Mouse (Mus musculus) liver, embryonic 16.5 days (tissue): Measurements from ENCODE around the gene Tead3. TPM values are rescaled to one million over a fixed set of nuclear protein-coding genes. Genes with fewer than 3 reads are reported as not detected.
"Not testable (repeated sequence)": the region's sequence is repeated elsewhere in the genome, so short reads cannot be mapped to it uniquely, and the experiment has no call there.

Experiments used
- ATAC-seq: fragments of 200-750 bp; cut with Nextera tagmentation; 2 replicates; pipeline ENCODE4 v1.8.0; 2017; ENCODE audit warnings: low read depth, mild to moderate bottlenecking, moderate number of reproducible peaks, moderate library complexity
- H3K27ac ChIP-seq: fragments of 300-500 bp; sonication (generic); 2 replicates; pipeline ENCODE4 v1.5.1; 2014; ENCODE audit warnings: mild to moderate bottlenecking, low read length
- H3K27me3 ChIP-seq: fragments of 300-500 bp; sonication (generic); 2 replicates; pipeline ENCODE4 v1.6.1; 2014; ENCODE audit warnings: low read depth, low read length, mixed read lengths; ENCODE audit not compliant: control insufficient read depth, insufficient read depth
- H3K36me3 ChIP-seq: fragments of 300-500 bp; sonication (generic); 2 replicates; pipeline ENCODE4 v1.6.1; 2014; ENCODE audit warnings: mild to moderate bottlenecking; ENCODE audit not compliant: control insufficient read depth, insufficient read depth
- H3K4me1 ChIP-seq: fragments of 300-500 bp; sonication (generic); 2 replicates; pipeline ENCODE4 v1.6.1; 2014; ENCODE audit warnings: low read depth, low read length, mixed read lengths; ENCODE audit not compliant: control insufficient read depth
- H3K4me2 ChIP-seq: fragments of 300-500 bp; sonication (generic); 2 replicates; pipeline ENCODE4 v1.6.1; 2014; ENCODE audit warnings: low read depth, low read length, mixed read lengths
- H3K4me3 ChIP-seq: fragments of 300-500 bp; sonication (generic); 2 replicates; pipeline ENCODE4 v1.5.1; 2014; ENCODE audit warnings: low read depth, mild to moderate bottlenecking, low read length
- H3K9ac ChIP-seq: fragments of 300-500 bp; sonication (generic); 2 replicates; pipeline ENCODE4 v1.6.1; 2014; ENCODE audit warnings: low read depth, low read length
- H3K9me3 ChIP-seq: fragments of 300-500 bp; sonication (generic); replicated peaks from 2 replicates; pipeline ENCODE4 v1.6.1; 2016; ENCODE audit warnings: low read length; ENCODE audit not compliant: control insufficient read depth
- WGBS: fragments of 180-500 bp; shearing (Covaris S2); extraction: QIAGEN DNeasy Blood & Tissue Kit; methylation state at CpG from one replicate; pipeline ENCODE4 v1.1.7; 2014; ENCODE audit not compliant: insufficient replicate concordance; 5-methylcytosine and 5-hydroxymethylcytosine counted together
- polyA plus RNA-seq: library from polyadenylated mRNA; unstranded; fragments of >200 nt; fragmentation: Nextera tagmentation; extraction: Ambion mirVana; gene quantifications from 2 replicates; pipeline ENCODE4 v1.2.1, GENCODE M21; 2015

Gene Tead3
- polyA plus RNA-seq, 1 experiment from 2014 or later = 0.52 TPM

- whole genome bisulfite sequencing = 0% methylated on average over 25 of the region's 25 CpGs
- Histone ChIP-seq H3K4me1 (peaks cover 16% of the 10 kb centered on the region), H3K27ac (peak overlapping the region; percentile 90)
Observed at GRCm38 (mm10) chr17:28328946-28329345, 21.7 kb downstream of the Tead3 start.

GRCm38 (mm10) chr17:28328366-28328928 is 22.2 kb downstream of the Tead3 start, which contains the start of gene Rpl10a:
Gene Rpl10a, plus strand, starts transcription at chr17:28328471.
- WGBS = under 1% methylated on average over 67 of the region's 67 CpGs

More at GRCm38 (mm10) chr17:28328946-28329345, 21.7 kb downstream of the Tead3 start:
- Histone ChIP-seq H3K9me3 (no peaks in the 10 kb centered on the region), H3K27me3 (no peaks in the 10 kb centered on the region), H3K4me2 (peak overlapping the region; percentile 92), H3K36me3 (peaks cover 11% of the 10 kb centered on the region), H3K4me3 (peak overlapping the region; percentile 83), H3K9ac (peak overlapping the region; percentile 93)
- peak; percentile 47 for ATAC-seq

DNA sequence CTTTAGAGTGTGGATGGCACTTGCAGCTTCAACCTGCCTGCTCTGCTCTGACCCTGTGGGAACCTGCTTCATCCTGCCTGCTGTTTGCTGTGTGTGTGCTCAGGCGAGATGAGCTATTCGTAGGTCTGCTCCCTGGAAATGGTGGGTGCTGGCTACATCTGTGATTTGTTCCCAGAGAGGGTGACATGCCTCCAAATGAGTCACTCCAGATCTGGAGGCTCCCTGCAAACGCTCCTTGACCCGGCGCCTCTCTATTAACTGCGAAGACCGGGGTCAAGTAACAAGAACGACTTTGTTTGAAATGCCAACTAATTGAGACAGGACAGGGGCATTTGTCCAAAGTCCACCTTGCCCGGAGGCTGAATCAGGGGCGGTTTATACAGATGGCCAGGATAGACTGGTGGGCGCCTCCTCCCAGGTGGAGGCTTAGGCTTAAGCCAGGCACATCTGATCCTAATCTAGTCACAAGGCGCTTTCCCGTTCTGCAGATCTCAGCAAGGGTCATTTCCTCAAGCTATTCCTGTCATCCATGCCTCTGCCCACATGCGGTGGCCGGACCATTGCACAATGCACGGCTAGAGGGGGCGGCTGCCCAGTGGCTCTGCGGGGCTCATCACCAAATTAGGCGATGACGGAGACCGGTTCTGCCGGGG is 22.8 kb downstream of the Tead3 start:
- WGBS = 20% methylated on average over 22 of the region's 22 CpGs
- H3K9ac ChIP-seq = peak overlapping the region; percentile 68
- peaks cover 16% of the 10 kb centered on the region for H3K4me1 ChIP-seq

More at GRCm38 (mm10) chr17:28328366-28328928, 22.2 kb downstream of the Tead3 start, which contains the start of gene Rpl10a:
- H3K4me2 ChIP-seq = peak within 1 kb of the TSS; percentile 92
- H3K9me3 ChIP-seq = no peaks in the 10 kb centered on the region
- peak within 1 kb of the TSS; percentile 90 for H3K27ac ChIP-seq
- H3K4me3 ChIP-seq = peak within 1 kb of the TSS; percentile 83
- H3K4me1 ChIP-seq = peaks cover 16% of the 10 kb centered on the region
- no peaks in the 10 kb centered on the region for H3K27me3 ChIP-seq
- peak within 1 kb of the TSS; percentile 93 for H3K9ac ChIP-seq
- peak; percentile 86 for ATAC-seq
- peaks cover 11% of the 10 kb centered on the region for H3K36me3 ChIP-seq

GRCm38 (mm10) chr17:28326951-28327350 is 23.7 kb downstream of the Tead3 start:
- WGBS = 73% methylated on average over 3 of the region's 3 CpGs
- Histone ChIP-seq H3K4me1 (peaks cover 16% of the 10 kb centered on the region), H3K9me3 (no peaks in the 10 kb centered on the region), H3K9ac (no peak overlapping the region), H3K36me3 (peaks cover 11% of the 10 kb centered on the region), H3K27ac (no peak overlapping the region), H3K4me2 (no peak overlapping the region), H3K27me3 (no peaks in the 10 kb centered on the region), H3K4me3 (no peak overlapping the region)
- ATAC-seq = no peak

More for the DNA sequence above, 22.8 kb downstream of the Tead3 start:
- H3K4me3 ChIP-seq = peak overlapping the region; percentile 83
- H3K4me2 ChIP-seq = peak overlapping the region; percentile 92
- no peaks in the 10 kb centered on the region for H3K27me3 ChIP-seq
- peaks cover 11% of the 10 kb centered on the region for H3K36me3 ChIP-seq
- ATAC-seq = peak; percentile 36
- H3K9me3 ChIP-seq = no peaks in the 10 kb centered on the region
- H3K27ac ChIP-seq = peak overlapping the region; percentile 62

GRCm38 (mm10) chr17:28325751-28326150 is 24.9 kb downstream of the Tead3 start:
- WGBS = 86% methylated on average over 8 of the region's 8 CpGs
- H3K9me3 ChIP-seq = no peaks in the 10 kb centered on the region
- H3K4me3 ChIP-seq = no peak overlapping the region
- H3K27me3 ChIP-seq = no peaks in the 10 kb centered on the region
- H3K36me3 ChIP-seq = peaks cover 8% of the 10 kb centered on the region
- no peak overlapping the region for H3K4me2 ChIP-seq
- no peak overlapping the region for H3K27ac ChIP-seq
- H3K4me1 ChIP-seq = peaks cover 16% of the 10 kb centered on the region
- no peak for ATAC-seq
- no peak overlapping the region for H3K9ac ChIP-seq

DNA sequence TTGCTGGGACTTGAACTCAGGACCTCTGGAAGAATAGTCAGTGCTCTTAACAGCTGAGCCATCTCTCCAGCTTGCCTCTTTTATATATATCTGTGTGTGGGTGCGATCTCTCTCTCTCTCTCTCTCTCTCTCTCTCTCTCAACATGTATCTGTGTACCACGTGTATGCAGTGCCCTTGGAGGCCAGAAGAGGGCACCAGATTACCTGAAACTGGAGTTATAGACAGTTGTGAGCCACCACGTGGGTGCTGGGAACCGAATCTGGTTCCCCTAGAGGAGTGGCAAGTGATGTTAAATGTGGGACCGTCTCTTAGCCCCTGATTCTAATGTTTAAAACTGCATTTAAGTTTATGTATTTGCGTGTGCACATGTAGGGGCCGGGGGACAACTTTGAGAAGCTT is 26.2 kb downstream of the Tead3 start:
- H3K4me1 ChIP-seq, ATAC-seq, H3K4me2 ChIP-seq, H3K9me3 ChIP-seq, H3K27ac ChIP-seq, H3K27me3 ChIP-seq, H3K4me3 ChIP-seq, H3K36me3 ChIP-seq, H3K9ac ChIP-seq: not testable (repeated sequence)
- 86% methylated on average over 7 of the region's 7 CpGs for WGBS

- H3K36me3 ChIP-seq = no peaks in the 10 kb centered on the region; the same call in 1 of the 2 replicates
- H3K27me3 ChIP-seq = no peaks in the 10 kb centered on the region
- no peak overlapping the region for H3K4me3 ChIP-seq
- no peak overlapping the region for H3K4me2 ChIP-seq
- no peaks in the 10 kb centered on the region for H3K9me3 ChIP-seq
- peaks cover 9% of the 10 kb centered on the region for H3K4me1 ChIP-seq
- WGBS = 77% methylated on average over 8 of the region's 8 CpGs
- H3K9ac ChIP-seq = no peak overlapping the region
- no peak for ATAC-seq
- H3K27ac ChIP-seq = no peak overlapping the region
Observed at GRCm38 (mm10) chr17:28323786-28324185, 26.8 kb downstream of the Tead3 start.

- Histone ChIP-seq H3K27ac (no peak overlapping the region), H3K9ac (no peak overlapping the region), H3K27me3 (no peaks in the 10 kb centered on the region), H3K4me3 (no peak overlapping the region), H3K4me1 (peaks cover 9% of the 10 kb centered on the region), H3K36me3 (no peaks in the 10 kb centered on the region; the same call in 1 of the 2 replicates), H3K9me3 (no peaks in the 10 kb centered on the region), H3K4me2 (no peak overlapping the region)
- 77% methylated on average over 4 of the region's 4 CpGs for whole genome bisulfite sequencing
- no peak for ATAC-seq
Observed at GRCm38 (mm10) chr17:28321700-28322099, 28.9 kb downstream of the Tead3 start.

GRCm38 (mm10) chr17:28317725-28318124 is 32.9 kb downstream of the Tead3 start:
- Histone ChIP-seq H3K4me3 (no peak overlapping the region), H3K27me3 (no peaks in the 10 kb centered on the region), H3K9ac (no peak overlapping the region), H3K27ac (no peak overlapping the region), H3K36me3 (no peaks in the 10 kb centered on the region; the same call in 1 of the 2 replicates), H3K4me1 (peaks cover 20% of the 10 kb centered on the region), H3K9me3 (no peaks in the 10 kb centered on the region), H3K4me2 (no peak overlapping the region)
- ATAC-seq = no peak
- WGBS = 45% methylated on average over 9 of the region's 9 CpGs
